Mouse (Mus musculus) spleen, adult 2 months (tissue): ENCODE measurements around the gene Moap1. TPM values are rescaled to one million over a fixed set of nuclear protein-coding genes. Genes with fewer than 3 reads are reported as not detected.

Experiments
- DNase-seq, 2 experiments: peaks; one replicate each; pipeline versions ENCODE4 v3.0.0 to v3.0.0-alpha.2; 2012 to 2021; ENCODE audit warnings: low spot score in 2 of 2, low read depth in 1 of 2
- H3K27ac ChIP-seq: fragments of 200-500 bp; 2 replicates; pipeline ENCODE4 v1.5.1; 2012; ENCODE audit warnings: low read length, inconsistent platforms; ENCODE audit not compliant: insufficient read depth
- H3K27me3 ChIP-seq: fragments of 200-500 bp; 2 replicates; pipeline ENCODE4 v1.6.1; 2012; ENCODE audit warnings: mild to moderate bottlenecking, moderate library complexity, low read length, inconsistent platforms; ENCODE audit not compliant: control insufficient read depth, insufficient read depth
- H3K36me3 ChIP-seq: fragments of 200-500 bp; 2 replicates; pipeline ENCODE4 v1.6.1; 2012; ENCODE audit warnings: mild to moderate bottlenecking, low read length, inconsistent platforms; ENCODE audit not compliant: control insufficient read depth, insufficient read depth
- H3K4me1 ChIP-seq: fragments of 200-500 bp; 2 replicates; pipeline ENCODE4 v1.6.1; 2011; ENCODE audit warnings: inconsistent platforms; ENCODE audit not compliant: control insufficient read depth, insufficient read depth, insufficient read length
- H3K4me3 ChIP-seq: fragments of 200-500 bp; 2 replicates; pipeline ENCODE4 v1.5.1; 2011; ENCODE audit warnings: mild to moderate bottlenecking, inconsistent platforms; ENCODE audit not compliant: insufficient read depth, insufficient read length; ENCODE audit errors: extremely low read depth
- CTCF ChIP-seq: fragments of 200-500 bp; IDR thresholded peaks from 2 replicates; pipeline ENCODE4 v1.5.1; 2011; ENCODE audit warnings: mild to moderate bottlenecking, inconsistent platforms; ENCODE audit not compliant: insufficient read depth, insufficient read length, insufficient replicate concordance; ENCODE audit errors: extremely low read depth
- POLR2A ChIP-seq: fragments of 200-500 bp; IDR thresholded peaks from 2 replicates; pipeline ENCODE4 v1.6.1; 2011; ENCODE audit warnings: low read depth, low read length, inconsistent platforms
- WGBS: fragments of 180-500 bp; shearing (Covaris S2); methylation state at CpG from one replicate; pipeline ENCODE4 v1.1.7; 2018; 5-methylcytosine and 5-hydroxymethylcytosine counted together
- polyA plus RNA-seq: library from polyadenylated mRNA; depleted of rRNA; stranded (reverse); fragments of >200 nt; gene quantifications from 2 replicates; pipeline ENCODE4 v1.2.3, GENCODE M21; 2012; rRNA removed

Gene Moap1
- polyA plus RNA-seq, 1 experiment, result 0.32 TPM

GRCm38 (mm10) chr12:102698089-102698684 is 45.3 kb downstream of the Moap1 start:
- no peak overlapping the region for H3K4me3 ChIP-seq
- peaks cover 57% of the 10 kb centered on the region; the same call in 1 of the 2 replicates for H3K4me1 ChIP-seq
- WGBS, result 17% methylated on average over 1 of the region's 1 CpGs
- no peaks in the 10 kb centered on the region for H3K36me3 ChIP-seq
- TF ChIP-seq CTCF (no peak), POLR2A (no peak)
- peak overlapping the region; percentile 8 for H3K27ac ChIP-seq
- no peak for DNase-seq
- no peaks in the 10 kb centered on the region for H3K27me3 ChIP-seq

GRCm38 (mm10) chr12:102697381-102697780 is 46.1 kb downstream of the Moap1 start:
- no peak for DNase-seq
- Histone ChIP-seq H3K27me3 (no peaks in the 10 kb centered on the region), H3K4me3 (no peak overlapping the region), H3K4me1 (peaks cover 54% of the 10 kb centered on the region; the same call in 1 of the 2 replicates), H3K27ac (no peak overlapping the region), H3K36me3 (no peaks in the 10 kb centered on the region)
- WGBS, result 74% methylated on average over 7 of the region's 7 CpGs
- TF ChIP-seq CTCF, result no peak
- no peak for TF ChIP-seq POLR2A

GRCm38 (mm10) chr12:102696635-102697354 is 46.7 kb downstream of the Moap1 start:
- no peaks in the 10 kb centered on the region for H3K27me3 ChIP-seq
- no peaks in the 10 kb centered on the region for H3K36me3 ChIP-seq
- peaks cover 50% of the 10 kb centered on the region; the same call in 1 of the 2 replicates for H3K4me1 ChIP-seq
- TF ChIP-seq POLR2A, result no peak
- TF ChIP-seq CTCF, result no peak
- DNase-seq, result no peak
- H3K27ac ChIP-seq, result no peak overlapping the region
- 84% methylated on average over 14 of the region's 14 CpGs for WGBS
- no peak overlapping the region for H3K4me3 ChIP-seq

GRCm38 (mm10) chr12:102695369-102696239 is 47.9 kb downstream of the Moap1 start:
- no peak for DNase-seq
- TF ChIP-seq POLR2A, result no peak
- TF ChIP-seq CTCF, result no peak

More at GRCm38 (mm10) chr12:102695369-102696239, 47.9 kb downstream of the Moap1 start:
- Histone ChIP-seq H3K27ac (peak overlapping the region; percentile 64), H3K4me3 (peak overlapping the region; percentile 32; the same call in 1 of the 2 replicates), H3K4me1 (peaks cover 51% of the 10 kb centered on the region; the same call in 1 of the 2 replicates), H3K27me3 (no peaks in the 10 kb centered on the region), H3K36me3 (no peaks in the 10 kb centered on the region)
- WGBS, result 38% methylated on average over 18 of the region's 18 CpGs

Other genes with a start within 250 kb of the Moap1 start
- gene Chga, start 188.7 kb downstream of the Moap1 start, polyA plus RNA-seq, result 0.12 TPM in 1 of 2 replicates, not detected in the other
- 21.1 and 22.2 TPM in 2 replicates for gene Itpk1, start 38.7 kb downstream of the Moap1 start, polyA plus RNA-seq
- gene Tmem251, start 101 bp upstream of the Moap1 start, polyA plus RNA-seq, result 1.8 and 2.6 TPM in 2 replicates
- gene Gm28051, start 14.1 kb upstream of the Moap1 start, polyA plus RNA-seq, result not detected in 2 replicates
- gene Gon7, start 14.1 kb upstream of the Moap1 start, polyA plus RNA-seq, result 11.3 and 13.7 TPM in 2 replicates
- 9.3 and 10.3 TPM in 2 replicates for gene Ubr7, start 14.3 kb upstream of the Moap1 start, polyA plus RNA-seq
- gene Gm20604, start 15.0 kb upstream of the Moap1 start, polyA plus RNA-seq, result 0.86 and 0.93 TPM in 2 replicates
- 7.0 and 8.2 TPM in 2 replicates for gene Btbd7, start 134.8 kb upstream of the Moap1 start, polyA plus RNA-seq
- gene Cox8c, start 155.7 kb upstream of the Moap1 start, polyA plus RNA-seq, result not detected in 2 replicates
- 0.08 and 0.12 TPM in 2 replicates for gene Unc79, start 205.2 kb upstream of the Moap1 start, polyA plus RNA-seq